Mouse (Mus musculus) left cerebral cortex, postnatal 36 days (tissue): ENCODE data around the gene Ascl5. TPM values are rescaled to one million over a fixed set of nuclear protein-coding genes. Genes with fewer than 3 reads are reported as not detected.

Source experiments
- total RNA-seq, 2 experiments: library from RNA; stranded (reverse); gene quantifications; 2 replicates each; pipeline ENCODE4 v1.2.3; 2021

Ascl5 gene
- total RNA-seq, 2 experiments from 2014 or later = 1.6 to 3.6 TPM

Other genes starting within 250 kb of the Ascl5 start
- gene Lad1, start 232.2 kb upstream of the Ascl5 start, total RNA-seq = 1 to 10 TPM; 1.1 to 1.5 TPM
- gene Tnnt2, start 214.4 kb upstream of the Ascl5 start, total RNA-seq = 1 to 10 TPM; 5.8 to 7.5 TPM
- under 1 TPM; 0.39 to 0.44 TPM for gene Pkp1, start 131.6 kb upstream of the Ascl5 start, total RNA-seq
- 10 to 100 TPM; 12.8 to 16.3 TPM for gene Igfn1, start 44.5 kb upstream of the Ascl5 start, total RNA-seq
- gene Tmem9, start 42.7 kb upstream of the Ascl5 start, total RNA-seq = 10 to 100 TPM; 61.4 to 63.7 TPM
- gene Cacna1s, start 1.9 kb downstream of the Ascl5 start, total RNA-seq = 1 to 10 TPM in 1 of 2 experiments, under 1 TPM in 1; 0.81 to 2.3 TPM
- gene Kif21b, start 80.6 kb downstream of the Ascl5 start, total RNA-seq = 10 to 100 TPM; 52.0 to 68.8 TPM
- 1 to 10 TPM in 1 of 2 experiments, under 1 TPM in 1; 0.54 to 1.2 TPM for gene Mroh3, start 162.0 kb downstream of the Ascl5 start, total RNA-seq
- 1 to 10 TPM; 2.5 to 3.3 TPM for gene Inava, start 183.5 kb downstream of the Ascl5 start, total RNA-seq
- gene Gpr25, start 210.1 kb downstream of the Ascl5 start, total RNA-seq = 1 to 10 TPM; 5.5 to 7.7 TPM